In the genomic region with DNA sequence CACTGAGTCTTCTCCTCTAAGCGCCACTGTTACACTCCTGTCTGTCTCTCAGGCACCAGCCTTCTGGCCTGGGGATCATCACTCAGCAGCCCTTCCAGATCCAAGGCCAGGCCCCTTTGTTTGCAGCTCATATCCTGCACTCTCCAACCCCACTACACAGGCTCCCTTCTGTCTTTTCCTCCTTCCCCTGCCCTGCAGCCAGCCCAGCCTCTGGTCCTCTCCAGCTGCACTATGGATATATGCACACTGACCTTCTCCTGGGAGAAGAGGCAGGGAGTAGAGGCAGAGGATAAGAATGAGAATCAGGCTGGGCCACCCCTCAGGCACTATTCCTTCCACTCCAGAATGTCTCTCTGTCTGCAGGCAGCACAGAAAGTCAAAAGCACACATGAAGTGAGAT, we compare ENCODE assay signal across 30 mouse cellular contexts. TPM values are rescaled to one million over a fixed set of nuclear protein-coding genes. Genes with fewer than 3 reads are reported as not detected.
DNase-seq lines count a peak whose midpoint lies in the region; ATAC-seq lines count a peak whose summit lies in the region.
"Had no signal": no experiment of that assay in that cellular context is flagged by ENCODE, and none has a peak within 500 bp of the region (broad histone marks: within the 10 kb centered on the region; RNA-seq: fewer than 3 reads in every experiment).

No protein-coding gene starts in this region.

- peak; percentile 51 for DNase-seq in adrenal gland, adult 2 months
- no peak for DNase-seq in adrenal gland, adult 8-10 months
- no peak for DNase-seq in heart, postnatal 36 days
- no peak for DNase-seq in lung, postnatal 4 days
- DNase-seq in yolk sac, embryonic 10.5 days (ENCODE audit: low spot score), result peak; percentile 28
- no peak for DNase-seq in left cerebral cortex, postnatal 4 days
- DNase-seq: cerebellum, adult 9-10 months; gastrocnemius, postnatal 14 days; heart, postnatal 4 days; kidney, adult 8-10 months; kidney, postnatal 10 days; layer of hippocampus, postnatal 36 days; lung, postnatal 10 days; right cerebral cortex, postnatal 4 days; thymus, adult 18-20 months; thymus, postnatal 25 days had no signal

- H3K9me3 ChIP-seq in heart, embryonic 11.5 days (replicated peaks; ENCODE audit: control insufficient read depth, low read length), result no peaks in the 10 kb centered on the region
- no peaks in the 10 kb centered on the region for H3K9me3 ChIP-seq in lung, embryonic 16.5 days (ENCODE audit: control insufficient read depth, low read length)
- H3K9me3 ChIP-seq: heart, embryonic 15.5 days; hindbrain, embryonic 13.5 days; liver, embryonic 15.5 days had no signal

- H3K27ac ChIP-seq in heart, embryonic 11.5 days (ENCODE audit: low read depth, low read length), result no peak overlapping the region
- H3K27ac ChIP-seq in lung, embryonic 16.5 days (ENCODE audit: low read length), result peak overlapping the region; percentile 11; the same call in 1 of the 2 replicates
- H3K27ac ChIP-seq: heart, embryonic 15.5 days; hindbrain, embryonic 13.5 days; liver, embryonic 15.5 days; stomach, postnatal 0 days had no signal

- WGBS in heart, embryonic 11.5 days (ENCODE audit: insufficient replicate concordance), result 13% methylated on average over 1 of the region's 1 CpGs
- 67% methylated on average over 1 of the region's 1 CpGs for WGBS in lung, embryonic 16.5 days

- intact Hi-C loops in heart, postnatal 36 days (cut with DNase I), result no loop called here
- intact Hi-C loops in left cerebral cortex, postnatal 4 days (cut with DNase I), result no loop called here

- H3K4me1 ChIP-seq in heart, embryonic 11.5 days (ENCODE audit: control insufficient read depth, insufficient read depth, low read length), result 0 out of 2 replicates have a peak, but pooled peaks cover 10% of the 10 kb centered on the region
- H3K4me1 ChIP-seq in lung, embryonic 16.5 days (replicated peaks; ENCODE audit: control insufficient read depth, insufficient read depth, low read length), result peaks cover 30% of the 10 kb centered on the region
- H3K4me1 ChIP-seq: liver, embryonic 15.5 days had no signal

- 0 out of 2 replicates have a peak, but pooled peaks have one; percentile 10 for ATAC-seq in heart, embryonic 11.5 days (replicated peaks; ENCODE audit: insufficient number of reproducible peaks, low FRiP score, low TSS enrichment)
- peak; percentile 17; the same call in 1 of the 2 replicates for ATAC-seq in lung, embryonic 16.5 days (ENCODE audit: low read depth)
- ATAC-seq: forebrain, embryonic 14.5 days; intestine, embryonic 16.5 days; midbrain, embryonic 16.5 days had no signal

- H3K4me2 ChIP-seq in heart, embryonic 11.5 days, result no peak overlapping the region
- no peak overlapping the region for H3K4me2 ChIP-seq in lung, embryonic 16.5 days (ENCODE audit: low read depth, low read length)
- H3K4me2 ChIP-seq: heart, embryonic 15.5 days; hindbrain, embryonic 13.5 days; liver, embryonic 15.5 days; midbrain, embryonic 11.5 days had no signal

- H3K36me3 ChIP-seq in heart, embryonic 11.5 days (ENCODE audit: control insufficient read depth, insufficient read depth, low read length), result no peaks in the 10 kb centered on the region
- H3K36me3 ChIP-seq in lung, embryonic 16.5 days (ENCODE audit: control insufficient read depth, insufficient read depth, low read length), result no peaks in the 10 kb centered on the region
- H3K36me3 ChIP-seq: heart, embryonic 15.5 days; hindbrain, embryonic 13.5 days; liver, embryonic 15.5 days had no signal

- peaks cover 51% of the 10 kb centered on the region for H3K27me3 ChIP-seq in heart, embryonic 11.5 days (ENCODE audit: control insufficient read depth, insufficient read depth, low read length)
- peaks cover 5% of the 10 kb centered on the region for H3K27me3 ChIP-seq in lung, embryonic 16.5 days (ENCODE audit: control insufficient read depth, insufficient read depth, low read depth, low read length)

- no peak overlapping the region for H3K9ac ChIP-seq in heart, embryonic 11.5 days (ENCODE audit: low read depth, low read length)
- no peak overlapping the region for H3K9ac ChIP-seq in lung, embryonic 16.5 days (ENCODE audit: low read length)
- H3K9ac ChIP-seq: heart, embryonic 15.5 days; hindbrain, embryonic 13.5 days; liver, embryonic 15.5 days had no signal

- H3K4me3 ChIP-seq in heart, embryonic 11.5 days (ENCODE audit: low read depth, low read length), result no peak overlapping the region
- no peak overlapping the region for H3K4me3 ChIP-seq in lung, embryonic 16.5 days (ENCODE audit: low read length)
- H3K4me3 ChIP-seq: heart, embryonic 15.5 days; hindbrain, embryonic 13.5 days; liver, embryonic 15.5 days had no signal

RNA-seq across cellular contexts. Expression of a gene that starts 48.4 kb away (rescaled TPM):
- total RNA-seq in adrenal gland, adult 2 months (2021), result 100 to 1,000 TPM; 285 to 315 TPM
- 854 and 965 TPM in 2 replicates for polyA plus RNA-seq in adrenal gland, adult 2 months (2012; rRNA removed)
- total RNA-seq in adrenal gland, adult 8-10 months (2022), result 100 to 1,000 TPM; 299 to 549 (median 400) TPM
- polyA plus RNA-seq in heart, embryonic 11.5 days (2014; fragmentation: Nextera tagmentation; extraction: Ambion mirVana), result 12.8 and 14.5 TPM in 2 replicates
- total RNA-seq in heart, postnatal 36 days (2021), result 10 to 100 TPM; 10.5 to 11.5 TPM
- polyA plus RNA-seq in lung, embryonic 16.5 days (2015; fragmentation: Nextera tagmentation; extraction: Ambion mirVana), result 53.4 and 65.3 TPM in 2 replicates
- total RNA-seq in left cerebral cortex, postnatal 4 days (2021), result 1 to 10 TPM; 3.7 to 4.4 TPM
- total RNA-seq: granulocyte monocyte progenitor cell, adult 5-6 weeks; megakaryocyte, adult 5-6 weeks; MEL; neutrophil, adult 5-6 weeks had no signal

Comparison
In these comparisons a context has a peak if more than half of its experiments do, and no peak if none do; other contexts are left out.
1. DNase-seq: peak in adrenal gland, adult 2 months (single experiment) and yolk sac, embryonic 10.5 days (single experiment); none in adrenal gland, adult 8-10 months (single experiment), heart, postnatal 36 days (0 of 2), lung, postnatal 4 days (0 of 2) and left cerebral cortex, postnatal 4 days (single experiment).
2. RNA of a gene that starts 48.4 kb away (total RNA-seq): 299 to 549 TPM in adrenal gland, adult 8-10 months and 285 to 315 TPM in adrenal gland, adult 2 months; 10.5 to 11.5 TPM in heart, postnatal 36 days and 3.7 to 4.4 TPM in left cerebral cortex, postnatal 4 days; every median in the first group is over 10 times any median in the second.